Mouse (Mus musculus): ENCODE measurements around the gene Mettl27. TPM values are rescaled to one million over a fixed set of nuclear protein-coding genes. Genes with fewer than 3 reads are reported as not detected.

The Mettl27 gene
- total RNA-seq (2021), result 10 to 100 TPM in 1 of 2 experiments, 1 to 10 TPM in 1; 8.2 to 10.8 TPM
- long read RNA-seq, experiment 1, partial matches to known transcripts, result 2 of 9 reads
- long read RNA-seq, experiment 1, other reads (novel, unspliced or antisense), result 6 of 9 reads
- long read RNA-seq, experiment 2, partial matches to known transcripts, result 1 of 6 reads
- long read RNA-seq, experiment 2, other reads (novel, unspliced or antisense), result 4 of 6 reads

DNA sequence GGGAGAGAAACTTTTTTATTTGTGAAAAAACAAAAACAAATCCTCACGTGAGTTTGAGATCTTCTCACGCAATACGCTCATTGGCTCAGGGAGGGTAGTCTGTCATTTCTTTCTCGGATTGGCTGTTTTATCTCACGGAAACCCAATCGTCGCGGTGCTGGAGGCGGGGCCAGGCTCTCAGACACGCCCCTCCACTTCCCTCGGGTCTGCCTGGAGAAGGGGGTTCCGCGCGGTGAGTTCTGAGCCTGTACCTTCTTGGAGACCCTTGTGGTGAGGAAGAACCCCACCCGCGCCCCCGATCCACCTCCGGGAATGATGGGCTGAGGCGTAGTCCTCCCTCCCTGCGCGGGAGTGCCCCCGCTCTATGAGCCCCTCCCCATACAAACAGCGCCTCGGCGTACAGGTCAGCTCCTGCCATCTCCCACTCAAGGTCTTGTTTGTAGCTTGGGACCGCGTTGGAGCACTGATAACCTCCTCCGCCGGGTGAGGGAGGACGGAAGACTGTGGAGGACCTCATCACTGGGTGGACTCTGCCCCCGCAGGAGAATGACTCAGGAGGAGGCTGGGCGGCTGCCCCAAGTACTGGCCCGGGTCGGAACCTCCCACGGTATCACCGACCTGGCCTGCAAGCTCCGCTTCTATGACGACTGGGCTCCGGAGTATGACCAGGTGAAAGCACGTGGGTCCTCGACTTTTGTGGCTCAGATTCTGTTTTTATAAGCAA is at the start of gene Mettl27:
Gene Mettl27, plus strand, starts transcription at position 190 of the 724 bp plus-strand sequence.
- Histone ChIP-seq H3K4me3 (peak within 1 kb of the TSS; percentile 88), H3K27ac (peak within 1 kb of the TSS; percentile 83)
- peak; percentile 79 to 88 for DNase-seq (ENCODE audit: low spot score in 2 of 2)
- no peak for TF ChIP-seq CTCF (conservative IDR thresholded peaks at IDR 0.05)

GRCm38 (mm10) chr5:134883077-134883476 is 49.1 kb upstream of the Mettl27 start:
- H3K27ac ChIP-seq, result no peak overlapping the region
- TF ChIP-seq CTCF (conservative IDR thresholded peaks at IDR 0.05), result no peak

DNA sequence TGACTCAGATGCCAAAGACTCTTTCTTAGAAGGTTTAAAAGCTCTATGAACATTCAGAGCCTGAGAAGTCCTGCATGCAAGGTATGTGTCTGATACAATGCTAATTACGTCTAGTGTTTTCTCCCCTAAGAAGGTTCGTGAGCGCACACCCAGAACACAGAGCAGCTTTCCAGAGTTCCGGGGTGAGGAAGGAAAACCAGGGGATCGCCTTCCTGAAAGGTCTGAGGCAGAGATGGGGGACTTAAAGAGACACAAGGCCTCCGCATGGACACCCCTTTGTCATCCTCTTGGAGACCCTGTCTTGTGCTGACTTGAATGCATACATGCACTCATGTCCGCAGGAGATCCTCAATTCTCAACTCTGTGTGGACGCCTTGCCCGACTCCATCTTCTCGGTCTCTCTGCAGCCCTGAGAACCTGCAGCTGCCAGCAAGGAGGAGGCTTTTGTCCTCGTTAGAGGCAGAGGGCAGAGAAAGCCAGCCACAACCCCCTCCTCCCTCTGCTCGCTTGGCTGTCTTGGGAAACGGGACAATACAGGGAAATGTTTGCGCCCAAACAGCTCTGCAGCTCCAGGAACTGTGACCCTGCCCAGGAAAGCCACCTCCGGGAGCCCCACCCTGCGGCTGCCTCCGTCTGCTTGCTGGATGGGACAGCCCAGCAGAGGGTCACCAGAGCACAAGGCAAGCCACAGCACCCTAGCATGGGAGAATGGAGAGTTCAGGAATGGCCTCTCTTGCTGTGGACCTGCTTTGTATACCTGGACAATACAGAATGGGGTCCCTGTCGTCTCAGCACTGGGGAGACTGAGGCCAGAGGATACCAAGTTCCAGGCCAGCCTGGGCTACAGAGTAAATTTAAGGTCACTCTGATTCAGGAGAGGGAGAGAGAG is 44.5 kb upstream of the Mettl27 start:
- no peak for DNase-seq (ENCODE audit: low spot score in 2 of 2)
- TF ChIP-seq CTCF (conservative IDR thresholded peaks at IDR 0.05), result no peak
- peak overlapping the region; percentile 62 for H3K27ac ChIP-seq

More at GRCm38 (mm10) chr5:134883077-134883476, 49.1 kb upstream of the Mettl27 start:
- H3K4me3 ChIP-seq, result no peak overlapping the region
- no peak for DNase-seq (ENCODE audit: low spot score in 2 of 2)

DNA sequence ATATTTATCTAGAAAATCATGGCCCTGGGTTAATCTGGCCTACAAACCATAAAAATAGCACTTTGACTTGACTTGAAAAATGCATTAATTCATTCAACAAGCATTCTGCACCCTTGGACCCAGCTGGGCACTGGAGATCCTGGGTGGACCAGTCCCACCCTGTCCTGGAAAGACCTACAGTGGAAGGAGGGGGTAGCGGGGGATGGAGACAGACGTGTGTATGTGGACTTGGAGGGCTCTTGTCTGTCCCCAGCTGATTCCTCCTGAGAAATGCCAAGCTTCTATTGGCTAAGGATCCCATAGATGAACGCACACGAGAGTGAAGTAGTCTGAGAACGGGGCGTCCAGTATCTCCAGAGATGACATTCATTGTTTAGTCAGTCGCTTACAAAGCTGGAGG is 43.7 kb upstream of the Mettl27 start:
- no peak for TF ChIP-seq CTCF (conservative IDR thresholded peaks at IDR 0.05)
- Histone ChIP-seq H3K4me3 (no peak overlapping the region), H3K27ac (peak overlapping the region; percentile 52)
- no peak for DNase-seq (ENCODE audit: low spot score in 2 of 2)

More for the DNA sequence above, 44.5 kb upstream of the Mettl27 start:
- no peak overlapping the region for H3K4me3 ChIP-seq

DNA sequence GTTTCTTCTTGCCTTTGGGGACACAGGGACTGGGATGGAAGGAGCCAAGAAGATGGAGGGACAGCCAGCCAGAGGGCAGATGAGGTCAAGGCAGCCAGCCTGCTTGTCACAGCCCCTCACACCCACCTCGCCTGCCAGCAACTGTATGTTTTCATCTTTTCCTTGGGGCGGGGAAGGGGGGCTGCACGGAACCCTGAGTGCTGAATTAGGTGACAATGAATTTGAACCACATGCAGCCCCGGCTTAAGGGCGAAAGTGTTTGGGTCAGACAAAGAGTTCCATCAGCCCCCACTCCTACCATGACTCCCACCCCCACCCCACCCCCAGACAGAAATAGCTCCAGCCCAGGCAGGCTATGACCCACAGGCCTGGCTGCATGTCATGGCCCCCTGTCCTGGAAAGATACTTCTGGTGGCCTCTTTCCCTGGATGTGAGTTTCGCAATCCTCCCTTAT is 41.5 kb upstream of the Mettl27 start:
- Histone ChIP-seq H3K27ac (peak overlapping the region; percentile 15; the same call in 1 of the 2 replicates), H3K4me3 (no peak overlapping the region)
- no peak for TF ChIP-seq CTCF (conservative IDR thresholded peaks at IDR 0.05)
- no peak for DNase-seq (ENCODE audit: low spot score in 2 of 2)

- no peak for TF ChIP-seq CTCF (conservative IDR thresholded peaks at IDR 0.05)
- Histone ChIP-seq H3K4me3 (no peak overlapping the region), H3K27ac (peak overlapping the region; percentile 60; the same call in 1 of the 2 replicates)
- no peak for DNase-seq (ENCODE audit: low spot score in 2 of 2)
Observed at GRCm38 (mm10) chr5:134891552-134891951, 40.6 kb upstream of the Mettl27 start.

DNA sequence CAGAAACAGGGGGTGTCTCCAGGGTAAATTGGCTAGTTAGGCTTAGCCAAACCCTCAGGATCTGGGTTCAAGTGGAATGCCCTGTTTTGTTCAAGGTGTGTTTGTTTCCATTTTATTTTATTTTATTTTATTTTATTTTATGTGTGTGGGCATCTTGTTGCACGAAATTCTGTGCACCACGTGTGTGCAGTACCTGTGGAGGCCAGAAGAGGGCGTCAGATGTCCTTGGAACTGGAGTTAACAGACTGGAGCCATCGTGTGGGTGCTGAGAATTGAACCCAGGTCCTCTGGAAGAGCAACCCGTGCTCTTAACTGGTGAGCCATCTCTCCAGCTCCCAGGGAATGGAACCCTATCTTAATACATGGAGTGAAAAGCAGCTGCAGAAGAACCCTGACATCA is 39.5 kb upstream of the Mettl27 start:
- Histone ChIP-seq H3K27ac (no peak overlapping the region), H3K4me3 (no peak overlapping the region)
- DNase-seq (ENCODE audit: low spot score in 2 of 2), result no peak
- TF ChIP-seq CTCF (conservative IDR thresholded peaks at IDR 0.05), result peak; percentile 50

DNA sequence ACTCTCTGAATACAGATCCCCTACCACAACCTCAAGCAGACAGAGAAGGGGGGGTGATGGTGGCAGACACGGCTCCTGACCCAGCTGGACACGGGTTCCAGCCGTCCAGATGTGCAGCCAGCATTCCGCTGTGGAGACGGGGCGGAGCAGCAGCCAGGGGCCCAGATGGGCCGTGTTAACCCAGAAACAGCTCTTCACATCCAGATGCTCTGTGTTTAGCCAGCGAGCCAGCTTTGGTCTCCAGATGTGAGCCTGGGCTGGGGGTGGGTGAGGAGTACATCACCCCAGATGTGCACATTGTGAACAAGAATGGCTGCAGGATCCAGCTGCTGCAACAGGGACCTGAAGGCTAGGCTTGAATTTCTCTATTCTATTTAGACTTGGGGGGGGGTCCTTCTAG is 36.9 kb upstream of the Mettl27 start:
- no peak for TF ChIP-seq CTCF (conservative IDR thresholded peaks at IDR 0.05)
- Histone ChIP-seq H3K27ac (no peak overlapping the region), H3K4me3 (no peak overlapping the region)
- DNase-seq (ENCODE audit: low spot score in 2 of 2), result no peak

GRCm38 (mm10) chr5:134896965-134897364 is 35.2 kb upstream of the Mettl27 start:
- DNase-seq (ENCODE audit: low spot score in 2 of 2), result no peak
- Histone ChIP-seq H3K27ac (no peak overlapping the region), H3K4me3 (no peak overlapping the region)
- no peak for TF ChIP-seq CTCF (conservative IDR thresholded peaks at IDR 0.05)

DNA sequence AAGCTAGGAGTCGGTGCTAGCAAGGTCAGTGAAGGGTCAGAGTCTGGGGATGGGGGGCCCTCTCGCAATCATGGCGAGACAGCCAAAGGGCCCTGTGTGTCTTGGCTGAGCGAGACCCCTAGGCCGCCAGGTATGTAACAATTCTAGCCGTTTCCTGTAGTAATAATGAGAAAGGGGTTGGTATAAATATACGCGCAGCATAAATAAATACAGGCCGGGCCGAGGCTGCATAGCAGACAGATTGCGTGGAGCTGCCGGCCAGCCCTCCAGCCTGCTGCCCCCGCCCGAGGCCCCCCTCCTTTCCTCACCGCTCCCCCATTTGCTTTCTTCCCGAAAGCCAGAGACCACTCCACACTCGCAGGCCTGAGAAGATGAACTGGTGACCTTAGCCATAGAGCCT is 34.6 kb upstream of the Mettl27 start:
- H3K27ac ChIP-seq, result no peak overlapping the region
- no peak for DNase-seq (ENCODE audit: low spot score in 2 of 2)
- no peak for TF ChIP-seq CTCF (conservative IDR thresholded peaks at IDR 0.05)

GRCm38 (mm10) chr5:134901012-134901643 is 31.0 kb upstream of the Mettl27 start:
- peak; percentile 82 for TF ChIP-seq CTCF (conservative IDR thresholded peaks at IDR 0.05)
- Histone ChIP-seq H3K4me3 (no peak overlapping the region), H3K27ac (no peak overlapping the region)
- peak; percentile 31 to 54 for DNase-seq (ENCODE audit: low spot score in 2 of 2)

More for the DNA sequence above, 34.6 kb upstream of the Mettl27 start:
- no peak overlapping the region for H3K4me3 ChIP-seq

- no peak for TF ChIP-seq CTCF (conservative IDR thresholded peaks at IDR 0.05)
- no peak overlapping the region for H3K27ac ChIP-seq
- H3K4me3 ChIP-seq, result no peak overlapping the region
- no peak for DNase-seq (ENCODE audit: low spot score in 2 of 2)
Observed at GRCm38 (mm10) chr5:134901644-134902027, 30.5 kb upstream of the Mettl27 start.
